Mouse (Mus musculus): ENCODE measurements around the gene Tmem63a. TPM values are rescaled to one million over a fixed set of nuclear protein-coding genes. Genes with fewer than 3 reads are reported as not detected.

The Tmem63a gene
- total and polyA plus RNA-seq, 3 experiments, result 0.89 to 3.0 (median 2.2) TPM

- Histone ChIP-seq H3K27ac (ENCODE audit: insufficient read depth, low read depth) (no peak overlapping the region), H3K36me3 (replicated peaks in 1 of 2; ENCODE audit: control insufficient read depth in 1 of 2, insufficient read depth in 1 of 2, low read length in 1 of 2) (peaks cover 3 to 35% of the 10 kb centered on the region in 2 experiments), H3K4me2 (ENCODE audit: insufficient read depth, low read depth, poor library complexity, severe bottlenecking) (no peak overlapping the region), H3K9me3 (replicated peaks; ENCODE audit: low read length) (no peaks in the 10 kb centered on the region), H3K79me2 (replicated peaks; ENCODE audit: control insufficient read depth, extremely low read depth, insufficient read depth, poor library complexity, severe bottlenecking) (no peaks in the 10 kb centered on the region), H3K27me3 (replicated peaks) (no peaks in the 10 kb centered on the region), H3K4me3 (replicated peaks in 1 of 3; ENCODE audit: low read depth in 2 of 3, low read length in 2 of 3, poor library complexity in 1 of 3) (no peak overlapping the region), H3K4me1 (ENCODE audit: control insufficient read depth in 1 of 2, insufficient read depth in 2 of 2) (peaks cover 0 to under 1% of the 10 kb centered on the region in 2 experiments; a peak in 1 of 4 replicates), H3K9ac (ENCODE audit: insufficient read depth, low read depth) (no peak overlapping the region)
- TF ChIP-seq E2F4 (IDR thresholded peaks at IDR 0.05; ENCODE audit: insufficient replicate concordance, low read depth, low read length) (no peak), MAZ (IDR thresholded peaks at IDR 0.05; ENCODE audit: low read depth, low read length) (no peak), MAFK (IDR thresholded peaks at IDR 0.05; ENCODE audit: insufficient replicate concordance, low read length) (no peak), ZKSCAN1 (IDR thresholded peaks at IDR 0.05; ENCODE audit: borderline replicate concordance, low read depth, low read length) (no peak), ETS1 (conservative IDR thresholded peaks at IDR 0.05; ENCODE audit: low read depth, low read length) (no peak), JUN (IDR thresholded peaks at IDR 0.05; ENCODE audit: insufficient read depth, low read depth, low read length) (no peak), ZNF384 (IDR thresholded peaks at IDR 0.05; ENCODE audit: low read depth, low read length) (no peak), NELFE (IDR thresholded peaks at IDR 0.05; ENCODE audit: low read depth, low read length) (no peak), RAD21 (IDR thresholded peaks at IDR 0.05; ENCODE audit: low read depth, low read length) (no peak), KAT2A (IDR thresholded peaks at IDR 0.05; ENCODE audit: insufficient replicate concordance, low read length) (no peak), CTCF (conservative IDR thresholded peaks at IDR 0.05 in 1 of 2, IDR thresholded peaks at IDR 0.05 in 1 of 2; ENCODE audit: low read depth in 2 of 2, low read length in 2 of 2) (no peak), TCF12 (IDR thresholded peaks at IDR 0.05; ENCODE audit: low read depth, low read length) (no peak), ZMIZ1 (IDR thresholded peaks at IDR 0.05; ENCODE audit: low read depth, low read length) (no peak), EP300 (IDR thresholded peaks at IDR 0.05; ENCODE audit: low read length) (no peak), IRF4 (IDR thresholded peaks at IDR 0.05; ENCODE audit: low read depth, low read length) (no peak), POLR2A (IDR thresholded peaks at IDR 0.05; ENCODE audit: low read depth, low read length) (no peak), BHLHE40 (IDR thresholded peaks at IDR 0.05; ENCODE audit: low read depth, low read length) (no peak), MEF2A (IDR thresholded peaks at IDR 0.05; ENCODE audit: borderline replicate concordance, low read depth, low read length) (no peak), SIN3A (IDR thresholded peaks at IDR 0.05; ENCODE audit: low read length) (no peak), POLR2AphosphoS2 (IDR thresholded peaks at IDR 0.05; ENCODE audit: low read depth, low read length) (no peak)
- no peak for DNase-seq (ENCODE audit: extremely low read depth)
- in situ Hi-C loops (cut with MboI; ENCODE audit: low pct_ligation_motif_present, low pct_unique_long_range_greater_than_20kb, low sequenced_read_pairs) (no loop called here), dilution Hi-C loops (cut with MboI; ENCODE audit: extremely low pct_ligation_motif_present, extremely low pct_unique_long_range_greater_than_20kb, low sequenced_read_pairs) (no loop called here)
These were observed 24.4 kb downstream of the Tmem63a start for GRCm38 (mm10) chr1:180966542-180966941.

DNA sequence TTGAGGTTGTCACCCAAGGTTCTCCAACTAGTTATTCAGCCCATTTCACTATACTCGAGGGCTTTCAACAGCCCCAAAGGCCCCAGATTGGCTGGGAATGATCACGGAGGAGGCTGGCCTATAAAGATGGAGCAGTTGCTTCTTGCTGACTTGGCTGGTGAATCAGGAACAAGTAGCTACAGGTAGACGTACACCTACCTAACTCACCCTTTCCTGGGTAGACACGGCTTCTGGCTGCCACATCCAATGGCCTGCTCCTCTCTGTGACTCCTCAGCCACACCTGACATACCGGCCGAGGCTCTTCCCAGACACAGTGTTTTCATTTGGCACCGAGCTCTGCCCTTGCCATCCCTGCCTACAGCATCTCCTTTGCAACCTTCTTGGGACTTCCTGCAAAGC is 25.1 kb downstream of the Tmem63a start:
- no peak overlapping the region for H3K4me2 ChIP-seq (ENCODE audit: insufficient read depth, low read depth, poor library complexity, severe bottlenecking)
- no peak overlapping the region for H3K4me3 ChIP-seq (replicated peaks in 1 of 3; ENCODE audit: low read depth in 2 of 3, low read length in 2 of 3, poor library complexity in 1 of 3)
- in situ Hi-C loops (cut with MboI; ENCODE audit: low pct_ligation_motif_present, low pct_unique_long_range_greater_than_20kb, low sequenced_read_pairs) (no loop called here), dilution Hi-C loops (cut with MboI; ENCODE audit: extremely low pct_ligation_motif_present, extremely low pct_unique_long_range_greater_than_20kb, low sequenced_read_pairs) (no loop called here)
- no peak for TF ChIP-seq MYC (IDR thresholded peaks at IDR 0.05; ENCODE audit: low read depth, low read length)
- no peak for TF ChIP-seq NELFE (IDR thresholded peaks at IDR 0.05; ENCODE audit: low read depth, low read length)
- no peak for TF ChIP-seq ZC3H11A (IDR thresholded peaks at IDR 0.05; ENCODE audit: low read depth, low read length)
- no peak for TF ChIP-seq ETS1 (conservative IDR thresholded peaks at IDR 0.05; ENCODE audit: low read depth, low read length)
- TF ChIP-seq PAX5 (IDR thresholded peaks at IDR 0.05; ENCODE audit: low read length), result no peak
- no peak for TF ChIP-seq RCOR1 (conservative IDR thresholded peaks at IDR 0.05; ENCODE audit: low read depth, low read length)
- TF ChIP-seq GABPA (IDR thresholded peaks at IDR 0.05; ENCODE audit: insufficient replicate concordance, low read depth, low read length), result no peak
- no peak for TF ChIP-seq E2F4 (IDR thresholded peaks at IDR 0.05; ENCODE audit: insufficient replicate concordance, low read depth, low read length)
- no peak for TF ChIP-seq POLR2A (IDR thresholded peaks at IDR 0.05; ENCODE audit: low read depth, low read length)
- no peak for TF ChIP-seq MEF2A (IDR thresholded peaks at IDR 0.05; ENCODE audit: borderline replicate concordance, low read depth, low read length)
- no peak for TF ChIP-seq BHLHE40 (IDR thresholded peaks at IDR 0.05; ENCODE audit: low read depth, low read length)
- TF ChIP-seq RAD21 (IDR thresholded peaks at IDR 0.05; ENCODE audit: low read depth, low read length), result no peak
- TF ChIP-seq USF1 (IDR thresholded peaks at IDR 0.05; ENCODE audit: low read depth, low read length), result no peak
- no peak for TF ChIP-seq MAZ (IDR thresholded peaks at IDR 0.05; ENCODE audit: low read depth, low read length)
- no peak for TF ChIP-seq UBTF (IDR thresholded peaks at IDR 0.05; ENCODE audit: low read depth, low read length)
- TF ChIP-seq MXI1 (IDR thresholded peaks at IDR 0.05; ENCODE audit: low read depth, low read length), result no peak
- TF ChIP-seq TBP (conservative IDR thresholded peaks at IDR 0.05; ENCODE audit: low read depth, low read length), result no peak
- H3K9ac ChIP-seq (ENCODE audit: insufficient read depth, low read depth), result no peak overlapping the region
- no peaks in the 10 kb centered on the region for H3K27me3 ChIP-seq (replicated peaks)
- H3K4me1 ChIP-seq (ENCODE audit: control insufficient read depth in 1 of 2, insufficient read depth in 2 of 2), result peaks cover under 1 to 7% of the 10 kb centered on the region in 2 experiments
- no peak overlapping the region for H3K27ac ChIP-seq (ENCODE audit: insufficient read depth, low read depth)
- DNase-seq (ENCODE audit: extremely low read depth), result no peak
- peaks cover 3 to 31% of the 10 kb centered on the region in 2 experiments for H3K36me3 ChIP-seq (replicated peaks in 1 of 2; ENCODE audit: control insufficient read depth in 1 of 2, insufficient read depth in 1 of 2, low read length in 1 of 2)
- H3K79me2 ChIP-seq (replicated peaks; ENCODE audit: control insufficient read depth, extremely low read depth, insufficient read depth, poor library complexity, severe bottlenecking), result no peaks in the 10 kb centered on the region
- no peaks in the 10 kb centered on the region for H3K9me3 ChIP-seq (replicated peaks; ENCODE audit: low read length)
